Mouse (Mus musculus) embryonic fibroblast, embryonic 13.5 days (primary cell): Measurements from ENCODE around the gene Il18bp. TPM values are rescaled to one million over a fixed set of nuclear protein-coding genes. Genes with fewer than 3 reads are reported as not detected.
"Not testable (repeated sequence)": the region's sequence is repeated elsewhere in the genome, so short reads cannot be mapped to it uniquely, and the experiment has no call there.

ENCODE experiments used
- H3K27ac ChIP-seq: 2 replicates; pipeline ENCODE4 v1.5.1; 2012; ENCODE audit warnings: low read length, control low read depth, inconsistent platforms; ENCODE audit not compliant: insufficient read depth
- H3K4me1 ChIP-seq: 2 replicates; pipeline ENCODE4 v1.6.1; 2011; ENCODE audit warnings: low read length; ENCODE audit not compliant: control insufficient read depth, insufficient read depth
- H3K4me3 ChIP-seq: 2 replicates; pipeline ENCODE4 v1.5.1; 2011; ENCODE audit warnings: mild to moderate bottlenecking, control low read depth, low read length; ENCODE audit not compliant: insufficient read depth
- CTCF ChIP-seq: IDR thresholded peaks from 2 replicates; pipeline ENCODE4 v1.5.1; 2011; ENCODE audit warnings: mild to moderate bottlenecking, control low read depth, low read length, moderate library complexity, borderline replicate concordance; ENCODE audit not compliant: insufficient read depth
- POLR2A ChIP-seq: IDR thresholded peaks from 2 replicates; pipeline ENCODE4 v1.6.1; 2011; ENCODE audit warnings: low read depth, mild to moderate bottlenecking, control low read depth, low read length, moderate library complexity
- polyA plus RNA-seq: library from polyadenylated mRNA; stranded (reverse); fragments of >200 nt; gene quantifications from 2 replicates; pipeline ENCODE4 v1.2.4, GENCODE M21; 2011; ENCODE audit warnings: low read depth; ENCODE audit not compliant: missing spikeins, insufficient read length

Gene Il18bp
- polyA plus RNA-seq, 1 experiment = 6.3 TPM

GRCm38 (mm10) chr7:102035534-102035933, 17.0 kb upstream of the Il18bp start:
- no peaks in the 10 kb centered on the region for H3K4me1 ChIP-seq

DNA sequence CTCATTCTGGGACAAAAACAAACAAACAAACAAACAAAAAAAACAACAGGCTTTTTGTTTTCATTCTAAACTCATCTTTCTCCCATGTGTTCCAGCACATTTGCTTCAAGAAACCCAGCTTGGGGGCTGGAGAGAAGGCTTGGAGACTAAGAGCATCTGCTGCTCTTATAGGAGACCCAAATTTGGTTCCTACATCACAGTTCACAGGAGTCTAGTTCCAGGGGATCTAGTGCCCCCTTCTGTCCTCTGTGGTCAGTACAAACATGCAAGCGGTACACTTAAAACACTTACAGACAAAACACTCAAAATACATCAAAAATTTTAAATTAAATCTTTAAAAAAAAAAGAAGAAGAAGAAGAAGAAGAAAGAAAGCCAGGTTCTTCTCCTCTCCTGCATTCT, 16.4 kb upstream of the Il18bp start:
- H3K4me3 ChIP-seq = no peak overlapping the region
- no peaks in the 10 kb centered on the region for H3K4me1 ChIP-seq
- no peak overlapping the region for H3K27ac ChIP-seq
- TF ChIP-seq CTCF = no peak
- TF ChIP-seq POLR2A = no peak

More at GRCm38 (mm10) chr7:102035534-102035933, 17.0 kb upstream of the Il18bp start:
- TF ChIP-seq POLR2A (no peak), CTCF (no peak)
- Histone ChIP-seq H3K27ac (no peak overlapping the region), H3K4me3 (no peak overlapping the region)

GRCm38 (mm10) chr7:102025187-102026119, 7.0 kb upstream of the Il18bp start:
- Histone ChIP-seq H3K4me1 (no peaks in the 10 kb centered on the region), H3K4me3 (no peak overlapping the region), H3K27ac (no peak overlapping the region)
- TF ChIP-seq CTCF (no peak), POLR2A (no peak)

DNA sequence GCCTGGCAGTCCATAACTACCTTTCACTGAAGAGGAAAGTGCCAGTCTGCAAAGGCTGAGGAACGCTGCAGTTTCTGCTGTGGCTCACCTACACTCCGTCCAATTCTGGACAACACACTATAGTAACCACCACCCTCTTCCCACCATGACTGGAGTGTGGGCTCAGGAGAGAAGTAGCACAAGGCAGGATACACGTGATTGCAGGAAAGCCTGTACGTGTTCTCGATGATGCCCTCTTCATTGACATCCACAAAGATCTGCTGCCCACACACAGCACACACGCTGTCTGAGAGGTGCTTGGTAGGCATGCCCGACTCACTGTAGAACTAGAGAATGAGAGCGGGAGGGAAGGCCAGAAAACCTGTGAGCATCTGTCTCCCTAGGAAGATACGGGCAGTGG, 5.3 kb upstream of the Il18bp start:
- Histone ChIP-seq H3K27ac (no peak overlapping the region), H3K4me3 (no peak overlapping the region), H3K4me1 (no peaks in the 10 kb centered on the region)
- TF ChIP-seq CTCF (no peak), POLR2A (no peak)

- H3K27ac ChIP-seq, H3K4me3 ChIP-seq, H3K4me1 ChIP-seq: not testable (repeated sequence)
These were observed 2.4 kb upstream of the Il18bp start for GRCm38 (mm10) chr7:102020934-102021333.

- H3K4me3 ChIP-seq = no peak overlapping the region
- H3K27ac ChIP-seq = no peak overlapping the region
- no peak for TF ChIP-seq POLR2A
- TF ChIP-seq CTCF = no peak
- H3K4me1 ChIP-seq = no peaks in the 10 kb centered on the region
These were observed 872 bp upstream of the Il18bp start for GRCm38 (mm10) chr7:102019362-102019761.

DNA sequence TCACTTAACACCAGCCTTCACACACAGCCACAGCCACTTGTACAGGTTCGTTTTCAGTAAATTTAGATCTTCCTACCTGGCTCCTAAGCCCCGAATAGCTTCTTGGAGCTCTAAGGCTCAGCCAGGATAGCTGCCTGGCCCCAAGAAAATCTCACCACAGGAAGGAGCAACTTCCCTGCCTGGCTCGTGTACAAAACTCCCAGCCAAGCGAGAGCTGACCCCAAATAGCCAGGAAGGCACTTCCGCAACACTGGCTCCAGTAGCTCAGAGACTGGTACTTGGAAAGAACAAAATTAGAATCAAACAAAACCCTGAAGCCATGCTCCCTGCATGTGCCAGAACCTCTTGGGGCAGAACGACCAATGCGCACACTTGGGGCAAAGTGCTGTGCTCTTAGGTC, 456 bp downstream of the Il18bp start:
- Histone ChIP-seq H3K27ac (no peak overlapping the region), H3K4me3 (no peak overlapping the region), H3K4me1 (no peaks in the 10 kb centered on the region)
- TF ChIP-seq POLR2A (no peak), CTCF (no peak)

GRCm38 (mm10) chr7:102017452-102017851, 1.0 kb downstream of the Il18bp start:
- Histone ChIP-seq H3K27ac (no peak overlapping the region), H3K4me1 (no peaks in the 10 kb centered on the region), H3K4me3 (no peak overlapping the region)
- TF ChIP-seq CTCF (no peak), POLR2A (no peak)

DNA sequence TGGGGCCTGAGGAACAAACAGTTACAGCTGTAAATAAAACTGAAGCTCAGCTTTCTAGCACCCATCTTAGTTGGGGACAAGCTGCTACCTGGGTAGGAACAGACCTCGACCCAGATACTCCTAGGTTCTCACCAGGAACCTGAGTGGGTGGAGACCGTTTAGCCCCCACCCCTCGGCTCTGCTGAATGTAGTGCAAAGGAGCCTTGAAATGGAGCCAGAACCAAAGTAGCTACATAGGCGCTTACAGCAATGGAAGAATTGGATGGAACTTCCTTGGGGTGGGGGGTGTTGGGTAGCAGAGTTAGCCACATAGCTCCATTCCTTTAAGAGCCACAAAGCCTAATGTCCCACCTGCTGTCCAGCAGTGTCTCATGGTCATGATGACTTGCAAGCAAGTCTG, 1.6 kb downstream of the Il18bp start:
- H3K27ac ChIP-seq = no peak overlapping the region

GRCm38 (mm10) chr7:102014995-102015394, 3.5 kb downstream of the Il18bp start:
- Histone ChIP-seq H3K4me3 (no peak overlapping the region), H3K4me1 (no peaks in the 10 kb centered on the region), H3K27ac (no peak overlapping the region)
- TF ChIP-seq POLR2A = no peak
- no peak for TF ChIP-seq CTCF

More for the DNA sequence above, 1.6 kb downstream of the Il18bp start:
- Histone ChIP-seq H3K4me1 (no peaks in the 10 kb centered on the region), H3K4me3 (no peak overlapping the region)
- TF ChIP-seq POLR2A (no peak), CTCF (no peak)

GRCm38 (mm10) chr7:102013416-102013815, 5.1 kb downstream of the Il18bp start:
- TF ChIP-seq CTCF = no peak
- no peak for TF ChIP-seq POLR2A
- H3K4me3 ChIP-seq = no peak overlapping the region

More at GRCm38 (mm10) chr7:102013416-102013815, 5.1 kb downstream of the Il18bp start:
- Histone ChIP-seq H3K27ac (no peak overlapping the region), H3K4me1 (no peaks in the 10 kb centered on the region)
